Mouse (Mus musculus) inflammation-experienced regulatory T-cells, adult 6 months (primary cell): ENCODE measurements around the gene Dop1b. TPM values are rescaled to one million over a fixed set of nuclear protein-coding genes. Genes with fewer than 3 reads are reported as not detected.
"Not testable (repeated sequence)": the region's sequence is repeated elsewhere in the genome, so short reads cannot be mapped to it uniquely, and the experiment has no call there.

Experiments used
- ATAC-seq: one replicate; pipeline ENCODE4 v1.8.0; 2017
- polyA plus RNA-seq, 3 experiments: library from polyadenylated mRNA; unstranded; fragments of 100-300 nt; shearing (Covaris generic); gene quantifications; one replicate each; pipeline ENCODE4 v1.2.1; 2017

Dop1b gene
- polyA plus RNA-seq, 3 experiments from 2014 or later: 26.9 to 28.1 (median 28.0) TPM

DNA sequence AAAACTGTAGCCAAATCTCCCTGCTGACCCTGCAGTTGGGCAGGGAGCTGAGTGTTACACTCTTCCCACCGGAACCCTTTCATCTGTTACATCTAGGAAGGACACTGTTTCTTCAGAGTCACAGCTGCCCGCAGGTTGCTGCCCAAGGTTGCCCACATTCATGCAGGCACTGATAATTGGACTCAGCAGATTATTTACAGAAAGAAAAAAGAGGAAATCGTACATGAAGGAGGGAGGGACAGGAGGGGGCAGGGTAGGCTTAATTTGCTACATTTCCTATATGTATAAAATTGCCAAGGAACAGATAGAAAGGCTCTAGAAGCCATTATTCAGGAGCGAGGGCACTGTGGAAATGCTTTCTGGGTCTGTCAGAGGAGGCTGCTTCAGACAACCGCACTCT is 44.9 kb downstream of the Dop1b start:
- no peak for ATAC-seq

- ATAC-seq: no peak
These were observed 51.7 kb downstream of the Dop1b start for GRCm38 (mm10) chr16:93763378-93763777.

GRCm38 (mm10) chr16:93764597-93764996 is 52.9 kb downstream of the Dop1b start:
- ATAC-seq: no peak

- ATAC-seq: peak; percentile 52
These were observed 55.3 kb downstream of the Dop1b start for GRCm38 (mm10) chr16:93766956-93767355.

- ATAC-seq: peak; percentile 70
These were observed 55.8 kb downstream of the Dop1b start for GRCm38 (mm10) chr16:93767548-93767947.

DNA sequence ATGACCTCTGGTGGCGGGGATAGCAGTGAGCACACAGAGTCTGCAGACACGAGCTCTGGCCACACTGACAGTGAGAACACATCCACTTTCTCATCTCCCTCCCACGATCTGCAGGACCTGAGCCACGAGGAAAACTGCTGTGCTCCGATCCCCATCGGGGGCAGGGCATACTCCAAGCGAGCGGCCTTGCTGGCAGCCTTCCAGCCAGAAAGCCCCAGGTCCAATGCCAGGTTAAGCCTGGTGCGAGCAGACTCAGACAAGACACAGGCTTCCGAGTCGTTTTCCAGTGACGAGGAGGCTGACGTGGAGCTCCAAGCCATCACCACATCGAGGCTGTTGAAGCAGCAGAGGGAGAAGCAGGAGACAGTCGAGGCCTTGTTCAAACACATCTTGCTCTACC is 57.9 kb downstream of the Dop1b start:
- ATAC-seq: no peak

DNA sequence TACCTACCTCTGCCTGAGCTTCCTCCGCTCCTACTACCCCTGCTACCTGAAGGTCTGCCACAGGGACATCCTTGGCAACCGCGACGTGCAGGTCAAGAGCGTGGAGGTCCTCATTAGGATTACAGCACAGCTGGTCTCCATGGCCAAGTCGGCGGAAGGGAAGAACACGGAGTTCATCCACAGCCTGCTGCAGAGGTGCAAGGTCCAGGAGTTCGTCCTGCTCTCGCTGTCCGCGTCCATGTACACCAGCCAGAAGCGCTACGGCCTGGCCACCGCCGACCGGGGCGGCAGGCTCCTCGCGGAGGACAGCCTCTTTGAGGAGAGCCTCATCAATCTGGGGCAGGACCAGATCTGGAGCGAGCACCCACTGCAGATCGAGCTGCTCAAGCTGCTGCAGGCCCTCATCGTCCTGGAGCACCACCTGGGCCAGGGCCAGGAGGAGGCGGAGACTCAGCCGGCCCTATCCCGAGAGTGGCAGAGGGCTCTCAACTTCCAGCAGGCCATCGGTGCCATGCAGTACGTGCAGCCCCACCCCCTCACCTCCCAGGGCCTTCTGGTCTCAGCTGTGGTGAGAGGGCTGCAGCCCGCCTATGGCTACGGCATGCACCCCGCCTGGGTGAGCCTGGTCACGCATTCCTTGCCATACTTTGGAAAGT is 58.7 kb downstream of the Dop1b start:
- no peak for ATAC-seq

DNA sequence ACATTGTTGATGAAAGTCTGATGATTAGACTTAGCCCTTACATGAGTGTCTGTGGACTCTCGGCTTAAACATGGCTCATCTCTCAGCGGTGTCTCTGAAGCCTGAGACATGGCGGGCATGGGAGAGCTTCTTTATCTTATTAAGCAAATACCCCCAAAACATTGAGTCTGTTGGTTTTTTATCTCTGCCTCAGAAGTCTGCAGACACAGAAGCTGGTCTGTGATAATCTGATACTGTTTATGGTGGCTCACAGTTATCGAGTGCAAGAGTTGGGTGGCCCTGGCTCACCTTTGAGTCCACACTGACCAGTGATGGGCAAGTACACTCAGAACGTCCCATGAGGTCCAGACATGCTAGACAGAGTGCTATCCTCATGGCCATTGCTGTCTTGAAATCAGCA is 63.0 kb downstream of the Dop1b start:
- no peak for ATAC-seq

GRCm38 (mm10) chr16:93776468-93776867 is 64.8 kb downstream of the Dop1b start:
- ATAC-seq: no peak

GRCm38 (mm10) chr16:93777247-93777999 is 65.7 kb downstream of the Dop1b start:
- ATAC-seq: peak; percentile 47

GRCm38 (mm10) chr16:93778393-93778792 is 66.7 kb downstream of the Dop1b start:
- ATAC-seq: not testable (repeated sequence)

DNA sequence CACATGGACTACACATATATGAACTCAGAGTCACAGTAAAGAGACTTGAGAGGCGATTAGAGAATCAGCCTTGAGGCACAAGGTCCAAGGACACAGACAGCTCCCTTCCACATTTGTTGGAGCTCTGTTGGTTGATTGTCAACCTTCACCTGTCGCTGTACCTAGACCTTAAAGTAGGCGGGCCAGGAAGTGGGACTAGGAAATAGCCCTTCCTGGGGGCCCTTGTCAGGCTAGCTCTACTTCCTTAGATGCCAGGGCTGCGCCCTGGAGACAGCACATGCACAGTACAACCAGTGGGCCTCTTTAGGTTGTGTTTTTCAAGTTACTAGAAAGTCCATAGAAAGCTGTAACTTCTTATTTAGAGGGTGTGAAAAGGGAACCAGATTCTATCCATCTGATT is 67.8 kb downstream of the Dop1b start:
- ATAC-seq: no peak

DNA sequence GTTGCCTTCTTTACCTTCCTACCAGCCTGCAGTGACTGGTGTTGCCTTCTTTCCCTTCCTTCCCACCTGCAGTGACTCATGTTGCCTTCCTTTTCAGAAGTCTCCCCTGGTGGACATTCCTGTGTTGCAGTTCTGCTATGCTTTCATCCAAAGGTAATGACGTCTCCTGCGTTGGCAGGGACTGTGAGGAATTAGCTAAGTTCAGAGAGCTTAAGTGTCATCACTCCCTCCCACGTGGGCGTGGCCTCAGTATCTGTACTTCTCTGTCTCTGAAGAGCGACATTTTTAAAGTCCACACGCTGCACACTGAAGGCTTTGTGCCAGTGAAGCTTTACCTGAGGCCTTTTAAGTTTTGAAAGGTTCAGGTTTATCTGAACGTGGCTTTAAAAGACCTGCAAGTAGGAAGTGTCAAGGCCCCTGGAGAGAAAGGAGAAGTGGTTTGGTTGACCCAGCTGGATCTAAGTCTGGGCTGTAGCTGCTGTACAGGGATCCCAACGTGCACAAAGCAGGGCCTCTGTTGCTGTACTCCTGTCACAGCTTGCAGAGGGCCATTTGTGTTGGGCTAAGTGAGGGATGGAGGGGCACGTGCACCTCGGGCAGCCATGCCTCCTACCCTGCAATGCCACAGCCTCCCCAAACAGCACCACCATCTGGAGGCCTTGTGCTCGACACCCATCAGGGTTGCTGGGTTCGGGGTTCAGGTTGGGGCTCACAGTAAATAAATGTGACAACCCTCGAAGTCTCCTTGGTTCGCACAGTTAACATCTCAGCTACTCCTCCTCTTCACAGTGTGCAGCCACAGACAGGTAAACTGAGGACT is 69.2 kb downstream of the Dop1b start:
- ATAC-seq: peak; percentile 53

GRCm38 (mm10) chr16:93784175-93784574 is 72.5 kb downstream of the Dop1b start:
- ATAC-seq: no peak

DNA sequence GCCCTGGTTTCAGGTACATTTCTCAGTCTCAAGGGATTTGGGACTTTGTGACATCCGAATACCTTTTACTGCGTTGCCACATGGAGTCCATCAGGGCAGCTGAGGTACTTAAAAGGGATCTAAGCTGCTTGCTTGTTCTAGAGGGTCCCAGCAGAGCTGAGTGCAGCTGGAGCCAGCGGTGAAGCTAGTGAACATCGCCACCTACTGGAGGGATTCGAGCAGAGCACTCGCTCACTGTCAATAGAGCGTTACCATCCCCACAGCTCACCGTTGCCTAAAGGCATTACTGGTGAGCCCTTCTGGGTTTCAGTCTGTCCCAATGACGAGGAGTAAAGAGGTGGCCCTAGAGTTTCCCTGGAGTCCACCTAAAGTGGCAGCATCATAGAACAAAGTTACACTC is 74.1 kb downstream of the Dop1b start:
- ATAC-seq: peak; percentile 64

- ATAC-seq: no peak
These were observed 76.7 kb downstream of the Dop1b start for GRCm38 (mm10) chr16:93788388-93788787.

DNA sequence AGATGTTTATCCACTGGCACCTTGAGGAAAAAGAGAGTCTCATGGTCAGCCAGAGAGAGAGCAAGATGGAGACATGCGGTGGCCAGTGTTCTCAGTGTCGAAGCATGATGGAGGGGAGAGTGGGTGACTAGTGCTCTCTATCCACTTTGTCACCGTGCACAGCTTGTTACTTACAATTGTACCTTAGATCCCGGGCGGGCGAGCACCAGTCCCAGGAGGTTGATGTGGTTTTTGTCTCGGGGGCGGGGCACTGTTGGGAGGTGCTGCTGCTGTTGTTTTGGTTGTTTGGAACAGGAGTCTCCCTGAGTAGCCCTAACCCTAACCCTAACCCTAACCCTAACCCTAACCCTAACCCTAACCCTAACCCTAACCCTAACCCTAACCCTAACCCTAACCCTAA is 77.2 kb downstream of the Dop1b start:
- no peak for ATAC-seq

- ATAC-seq: no peak
These were observed 78.5 kb downstream of the Dop1b start for GRCm38 (mm10) chr16:93789971-93790755.

DNA sequence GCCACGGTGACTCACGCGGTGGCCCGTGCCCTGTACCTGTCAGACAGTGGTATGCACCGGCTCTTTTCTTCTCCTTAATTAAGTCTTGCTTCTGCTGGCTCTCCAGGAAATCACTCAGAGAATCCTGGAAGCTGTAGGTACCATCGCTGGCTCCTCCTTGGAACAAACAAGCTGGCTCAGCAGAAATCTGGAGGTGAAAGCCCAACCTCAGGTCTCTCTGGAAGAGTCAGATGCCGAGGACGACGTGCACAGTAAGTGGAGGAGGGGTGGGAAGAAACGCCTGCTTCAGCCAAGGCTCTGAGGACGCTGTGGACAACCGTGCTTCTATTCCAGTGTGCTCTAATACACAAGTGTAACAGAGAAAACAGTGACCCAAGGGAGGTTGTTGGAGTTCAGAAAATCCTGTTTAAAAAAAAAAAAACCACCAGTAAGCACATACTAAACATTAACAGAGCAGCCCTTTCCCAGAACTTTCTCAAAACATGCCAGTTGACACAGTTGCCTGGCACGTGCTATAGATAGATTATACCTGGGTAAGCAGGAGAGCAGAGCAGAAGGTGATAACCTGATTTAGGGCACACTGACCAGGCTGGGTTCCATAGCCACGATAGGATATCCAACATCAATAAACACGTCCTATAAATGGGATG is 81.4 kb downstream of the Dop1b start:
- no peak for ATAC-seq

- ATAC-seq: no peak
These were observed 83.1 kb downstream of the Dop1b start for GRCm38 (mm10) chr16:93794845-93795244.

DNA sequence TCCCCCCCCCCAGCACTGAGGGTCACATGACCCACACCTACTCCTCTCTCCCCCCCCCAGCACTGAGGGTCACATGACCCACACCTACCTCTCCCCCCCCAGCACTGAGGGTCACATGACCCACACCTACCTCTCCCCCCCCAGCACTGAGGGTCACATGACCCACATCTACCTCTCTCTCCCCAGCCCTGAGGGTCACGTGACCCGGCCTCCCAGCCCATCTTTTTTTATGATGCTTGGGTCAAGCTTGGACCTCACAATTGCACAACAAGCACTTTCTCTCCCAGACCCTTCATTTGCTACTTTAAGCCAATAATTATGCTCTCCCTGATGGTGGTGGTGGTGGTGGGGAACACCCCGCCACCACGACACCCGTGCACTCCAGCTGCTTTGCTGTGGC is 83.7 kb downstream of the Dop1b start:
- no peak for ATAC-seq
